Mouse (Mus musculus): ENCODE data around the gene Cdkl1.

Gene Cdkl1

GRCm38 (mm10) chr12:69790530-69791505, at the start of gene Cdkl1:
Gene Cdkl1 (minus strand): TSS chr12:69791267.
- no peak for DNase-seq (ENCODE audit: low read depth)

- no peak for DNase-seq (ENCODE audit: low read depth)
These were observed 47.3 kb upstream of the Cdkl1 start for GRCm38 (mm10) chr12:69838376-69838775.

- DNase-seq (ENCODE audit: low read depth) = peak; percentile 61
These were observed 43.0 kb upstream of the Cdkl1 start for GRCm38 (mm10) chr12:69833982-69834604.

DNA sequence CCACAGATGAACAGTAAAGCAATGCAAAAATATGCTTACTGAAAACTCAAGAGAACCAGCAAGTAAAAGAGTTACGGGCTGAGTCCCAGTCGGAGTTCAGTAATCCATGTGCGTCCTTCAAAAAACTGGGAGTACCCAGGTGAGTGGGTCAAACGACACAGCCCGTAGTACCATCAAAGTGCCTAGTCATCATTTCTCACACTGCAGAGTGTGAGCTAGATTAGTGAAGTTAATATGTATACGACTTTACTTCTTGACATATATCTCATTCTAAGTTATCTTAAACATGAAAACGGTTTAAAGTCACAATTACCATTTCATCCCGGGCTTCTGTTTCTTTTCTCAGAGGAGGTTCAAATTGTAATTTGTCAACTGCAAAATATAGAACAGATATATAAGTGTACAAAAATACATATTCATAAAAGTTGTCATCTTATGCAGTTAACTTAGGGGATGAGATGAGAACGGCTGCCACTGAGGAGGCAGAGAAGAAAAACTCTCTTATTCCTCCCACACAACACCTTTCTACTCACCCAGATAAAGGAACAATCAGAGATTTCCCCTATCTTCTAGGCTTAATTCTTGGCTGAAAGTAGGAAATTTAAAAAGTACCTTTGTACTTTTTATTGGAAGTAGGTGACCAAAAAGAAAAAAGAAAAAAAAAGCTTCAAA, 40.3 kb upstream of the Cdkl1 start:
- DNase-seq (ENCODE audit: low read depth) = no peak

- DNase-seq (ENCODE audit: low read depth) = no peak
These were observed 37.1 kb upstream of the Cdkl1 start for GRCm38 (mm10) chr12:69828214-69828613.

GRCm38 (mm10) chr12:69824881-69825597, 34.0 kb upstream of the Cdkl1 start:
- DNase-seq (ENCODE audit: low read depth) = no peak

GRCm38 (mm10) chr12:69814272-69814671, 23.2 kb upstream of the Cdkl1 start:
- peak; percentile 75 for DNase-seq (ENCODE audit: low read depth)

DNA sequence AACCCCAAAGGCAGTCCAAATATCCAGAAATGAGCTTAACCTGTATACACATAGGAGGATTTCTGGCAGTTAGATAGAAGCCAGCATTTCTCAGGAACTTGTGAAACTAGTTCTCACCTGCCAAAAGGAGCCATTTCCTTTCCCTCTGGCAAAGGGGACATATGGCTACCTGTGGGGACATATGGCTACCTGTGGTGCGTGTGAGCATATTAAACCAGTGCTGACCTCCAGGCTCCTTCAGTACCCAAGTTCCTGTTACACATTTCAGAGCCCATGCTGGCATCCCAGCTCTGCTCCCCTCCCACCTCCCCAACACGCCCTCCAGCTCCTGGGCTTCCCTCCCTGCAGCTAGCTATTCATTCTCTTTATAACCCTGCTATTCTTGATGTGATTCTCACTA, 22.5 kb upstream of the Cdkl1 start:
- no peak for DNase-seq (ENCODE audit: low read depth)

DNA sequence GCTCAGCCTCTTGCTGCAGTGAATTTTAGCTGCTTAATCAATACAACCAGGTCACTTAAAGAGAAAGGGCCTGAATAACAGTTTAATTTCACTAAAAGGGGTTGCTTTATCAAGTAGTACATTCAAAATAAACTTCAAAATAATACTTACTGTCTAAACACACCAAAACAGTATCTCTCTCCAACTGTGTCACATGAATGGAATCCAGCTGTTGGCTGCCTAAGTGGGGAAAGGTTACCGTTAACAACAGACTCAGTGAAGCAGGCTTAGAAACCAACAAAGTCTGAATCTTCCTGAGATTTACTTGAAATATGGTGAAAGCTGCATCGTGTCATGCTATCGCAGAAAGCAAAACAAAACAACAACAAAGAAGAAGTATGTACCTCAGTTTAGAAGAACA, 21.9 kb upstream of the Cdkl1 start:
- peak; percentile 47 for DNase-seq (ENCODE audit: low read depth)

- DNase-seq (ENCODE audit: low read depth) = no peak
These were observed 20.9 kb upstream of the Cdkl1 start for GRCm38 (mm10) chr12:69811976-69812375.

- DNase-seq (ENCODE audit: low read depth) = no peak
These were observed 18.4 kb upstream of the Cdkl1 start for GRCm38 (mm10) chr12:69809439-69809838.

DNA sequence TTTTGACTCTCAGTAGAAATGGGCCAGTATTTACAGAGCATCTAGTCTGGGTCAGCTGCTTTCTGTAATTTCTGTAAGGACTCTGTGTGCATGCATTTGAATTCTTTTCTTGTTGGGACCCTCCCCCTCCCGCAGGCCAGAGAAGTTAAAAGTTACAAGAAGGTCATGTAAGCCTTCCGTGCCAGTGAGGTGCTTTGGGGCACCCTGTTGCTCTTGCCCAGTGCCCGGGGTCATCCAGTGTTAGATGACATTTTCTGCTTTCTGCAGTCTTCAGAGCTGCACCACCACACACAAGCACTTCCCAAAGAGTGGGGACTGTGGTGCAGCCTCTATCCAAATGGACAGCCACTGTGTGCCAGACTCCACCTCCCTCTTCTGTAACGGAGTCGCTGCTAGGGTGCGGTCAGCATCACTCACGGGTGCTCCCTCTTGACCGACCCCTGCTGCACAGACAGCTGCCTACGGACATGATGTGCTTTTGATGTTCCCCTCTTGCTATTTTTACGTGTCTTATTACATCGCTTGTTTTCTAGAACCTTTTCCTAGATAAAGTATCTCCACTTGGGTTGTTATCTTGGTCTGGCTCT, 16.4 kb upstream of the Cdkl1 start:
- DNase-seq (ENCODE audit: low read depth) = no peak

DNA sequence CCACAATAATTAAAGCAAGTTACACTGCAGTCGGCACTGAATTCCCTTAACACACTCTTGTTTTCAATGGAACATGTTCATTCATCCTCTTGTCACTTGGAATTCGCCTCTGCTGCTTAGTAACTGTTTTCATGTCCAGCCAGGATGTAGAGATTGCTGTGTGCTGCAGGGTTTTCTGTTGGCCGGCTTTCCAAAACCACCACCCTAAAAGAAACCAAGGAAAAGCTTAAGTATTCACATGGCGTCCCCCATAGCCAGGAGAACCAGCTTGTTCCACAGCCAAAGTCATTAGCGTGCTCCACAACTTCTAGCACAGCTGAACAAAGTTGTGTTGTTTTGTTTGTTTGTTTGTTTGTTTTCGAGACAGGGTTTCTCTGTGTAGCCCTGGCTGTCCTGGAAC, 14.1 kb upstream of the Cdkl1 start:
- DNase-seq (ENCODE audit: low read depth) = no peak

DNA sequence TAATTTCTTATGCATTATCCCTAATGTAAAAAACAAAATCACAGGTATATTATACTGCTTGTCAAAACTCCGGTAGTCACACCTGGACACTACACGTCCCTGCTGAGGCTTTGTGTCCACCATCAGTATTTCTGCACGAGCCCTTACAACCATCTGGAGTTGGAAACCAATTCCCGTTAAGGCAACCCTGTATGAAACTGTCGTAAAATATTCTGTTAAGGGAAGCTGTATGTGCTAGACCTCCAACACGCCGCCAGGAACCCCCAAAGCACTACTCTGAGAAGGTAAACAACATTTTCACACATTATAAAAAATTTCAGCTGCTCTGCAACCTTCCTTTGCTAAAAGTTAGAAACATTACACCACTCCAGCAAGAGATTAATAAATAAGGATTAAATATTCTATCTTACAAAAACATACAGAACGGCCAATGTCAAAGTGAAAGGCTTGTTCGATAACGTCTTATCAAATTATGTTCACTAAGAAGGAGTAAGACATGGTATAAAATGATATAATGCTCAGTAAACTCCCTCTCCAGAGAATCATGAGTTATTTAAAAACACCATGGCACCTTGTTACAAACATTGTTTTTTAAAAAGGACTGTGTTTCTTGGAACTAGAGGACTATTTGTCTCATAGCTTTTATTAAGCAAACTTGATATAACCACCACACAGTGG, 13.5 kb upstream of the Cdkl1 start:
- no peak for DNase-seq (ENCODE audit: low read depth)

DNA sequence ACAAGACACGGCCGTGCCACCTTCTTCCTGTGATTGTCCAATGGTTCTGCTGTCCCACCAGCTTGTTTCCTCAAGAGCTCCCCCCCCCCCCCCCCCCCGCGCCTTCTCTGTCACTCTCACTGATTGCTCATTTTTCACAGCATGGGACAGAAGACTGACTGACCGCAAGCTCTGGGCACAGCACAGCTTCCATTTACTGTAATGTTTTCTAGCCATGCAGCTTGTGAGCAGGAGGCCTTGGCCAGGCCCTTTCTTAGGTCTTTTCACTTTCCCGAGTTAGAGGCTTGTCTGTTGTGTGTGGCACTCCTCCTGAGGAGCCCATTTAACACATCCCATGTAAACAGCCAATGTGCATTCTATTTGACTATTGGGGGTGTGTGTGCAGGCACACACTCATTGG, 12.1 kb upstream of the Cdkl1 start:
- DNase-seq (ENCODE audit: low read depth) = no peak

- no peak for DNase-seq (ENCODE audit: low read depth)
These were observed 9.5 kb upstream of the Cdkl1 start for GRCm38 (mm10) chr12:69800586-69800985.

- no peak for DNase-seq (ENCODE audit: low read depth)
These were observed 5.2 kb upstream of the Cdkl1 start for GRCm38 (mm10) chr12:69796311-69796710.

- no peak for DNase-seq (ENCODE audit: low read depth)
These were observed 1.1 kb downstream of the Cdkl1 start for GRCm38 (mm10) chr12:69789766-69790529.

DNA sequence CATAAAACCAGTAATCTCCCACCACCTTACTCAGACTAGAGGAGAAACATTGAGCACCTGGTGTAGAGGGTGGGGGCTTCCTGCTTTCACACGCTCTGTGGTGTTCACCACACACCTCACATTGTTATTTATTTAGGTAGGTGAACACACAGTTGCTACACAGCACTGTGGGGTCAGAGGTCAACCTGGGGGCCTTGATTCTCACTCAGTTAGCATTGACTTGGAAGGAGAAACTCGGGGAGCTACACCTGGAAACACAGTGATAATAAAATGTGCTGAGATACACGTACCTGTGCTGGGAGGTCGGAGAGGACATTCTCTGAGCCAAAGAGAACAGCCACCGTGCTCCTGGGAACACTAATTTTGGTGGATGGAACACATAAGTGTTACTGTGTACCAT, 2.7 kb downstream of the Cdkl1 start:
- no peak for DNase-seq (ENCODE audit: low read depth)

DNA sequence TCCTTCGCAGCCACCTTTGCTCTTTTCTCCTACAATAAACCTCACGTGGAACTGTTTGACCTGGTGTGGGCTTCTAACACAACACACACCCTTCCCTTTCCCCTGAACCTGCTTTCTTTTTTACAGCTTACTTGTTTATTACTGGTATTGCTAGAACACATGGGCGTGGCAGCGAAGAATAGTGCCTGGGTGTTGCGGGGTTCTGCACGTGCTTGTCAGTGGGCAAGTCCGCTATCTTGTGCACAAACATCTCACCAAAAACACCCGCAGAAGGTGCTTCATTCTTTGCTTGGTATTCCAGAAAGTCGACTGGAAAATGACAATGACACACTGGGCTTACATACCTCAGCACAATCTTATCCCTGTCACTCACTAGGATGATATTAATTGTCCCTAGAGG, 5.6 kb downstream of the Cdkl1 start:
- no peak for DNase-seq (ENCODE audit: low read depth)

All from NIH3T3 (cell line).